Mouse (Mus musculus) lung, adult 2 months (tissue): ENCODE data around the gene Rgs8.

ENCODE experiments used
- CTCF ChIP-seq: fragments of 200-500 bp; IDR thresholded peaks from 2 replicates; pipeline ENCODE4 v1.5.1; 2011; ENCODE audit warnings: mild to moderate bottlenecking, low read length, control low read depth; ENCODE audit not compliant: insufficient read depth
- POLR2A ChIP-seq: fragments of 200-500 bp; IDR thresholded peaks from 2 replicates; pipeline ENCODE4 v1.6.1; 2011; ENCODE audit warnings: low read depth, mild to moderate bottlenecking, control low read depth, low read length, borderline replicate concordance; ENCODE audit errors: extremely low read depth

- TF ChIP-seq POLR2A (no peak), CTCF (no peak)
These were observed 50.1 kb downstream of the Rgs8 start for GRCm38 (mm10) chr1:153702853-153703410.
